Mouse (Mus musculus): ENCODE results near the gene Gm45808. TPM values are rescaled to one million over a fixed set of nuclear protein-coding genes. Genes with fewer than 3 reads are reported as not detected.

The Gm45808 gene
- polyA plus RNA-seq, 1 experiment from 2014 or later: not detected

- no peak for ATAC-seq
- H3K27ac ChIP-seq (ENCODE audit: low read length): no peak overlapping the region
- H3K36me3 ChIP-seq (ENCODE audit: insufficient read depth, low read length): peaks cover 28% of the 10 kb centered on the region; the same call in 1 of the 2 replicates
Measured at GRCm38 (mm10) chr7:45449974-45450373, 36.6 kb downstream of the Gm45808 start.

GRCm38 (mm10) chr7:45447325-45447990, 39.2 kb downstream of the Gm45808 start:
- no peak overlapping the region for H3K4me3 ChIP-seq (ENCODE audit: low read depth, low read length)
- peaks cover 28% of the 10 kb centered on the region; the same call in 1 of the 2 replicates for H3K36me3 ChIP-seq (ENCODE audit: insufficient read depth, low read length)
- H3K27ac ChIP-seq (ENCODE audit: low read length): no peak overlapping the region
- H3K27me3 ChIP-seq (replicated peaks; ENCODE audit: insufficient read depth, low read length): no peaks in the 10 kb centered on the region
- H3K4me1 ChIP-seq (ENCODE audit: insufficient read depth, low read depth, low read length): no peaks in the 10 kb centered on the region
- no peaks in the 10 kb centered on the region for H3K9me3 ChIP-seq (ENCODE audit: low read length)
- H3K4me2 ChIP-seq (replicated peaks; ENCODE audit: low read depth, low read length): no peak overlapping the region
- ATAC-seq: peak; percentile 57
- H3K9ac ChIP-seq (replicated peaks; ENCODE audit: low read depth): no peak overlapping the region
- WGBS: 40% methylated on average over 11 of the region's 11 CpGs
- DNase-seq (ENCODE audit: low spot score): peak; percentile 74
- TF ChIP-seq EP300 (IDR thresholded peaks at IDR 0.05) (no peak), CTCF (IDR thresholded peaks at IDR 0.05) (peak; percentile 68)

More at GRCm38 (mm10) chr7:45449974-45450373, 36.6 kb downstream of the Gm45808 start:
- Histone ChIP-seq H3K4me1 (ENCODE audit: insufficient read depth, low read depth, low read length) (no peaks in the 10 kb centered on the region), H3K4me3 (ENCODE audit: low read depth, low read length) (no peak overlapping the region), H3K9ac (replicated peaks; ENCODE audit: low read depth) (no peak overlapping the region), H3K4me2 (replicated peaks; ENCODE audit: low read depth, low read length) (no peak overlapping the region), H3K27me3 (replicated peaks; ENCODE audit: insufficient read depth, low read length) (no peaks in the 10 kb centered on the region), H3K9me3 (ENCODE audit: low read length) (no peaks in the 10 kb centered on the region)
- WGBS: 86% methylated on average over 1 of the region's 1 CpGs
- no peak for DNase-seq (ENCODE audit: low spot score)
- TF ChIP-seq CTCF (IDR thresholded peaks at IDR 0.05) (no peak), EP300 (IDR thresholded peaks at IDR 0.05) (no peak)

- Histone ChIP-seq H3K9me3 (ENCODE audit: low read length) (no peaks in the 10 kb centered on the region), H3K9ac (replicated peaks; ENCODE audit: low read depth) (no peak overlapping the region), H3K4me2 (replicated peaks; ENCODE audit: low read depth, low read length) (no peak overlapping the region), H3K4me3 (ENCODE audit: low read depth, low read length) (no peak overlapping the region), H3K4me1 (ENCODE audit: insufficient read depth, low read depth, low read length) (no peaks in the 10 kb centered on the region), H3K27ac (ENCODE audit: low read length) (no peak overlapping the region), H3K27me3 (replicated peaks; ENCODE audit: insufficient read depth, low read length) (no peaks in the 10 kb centered on the region), H3K36me3 (ENCODE audit: insufficient read depth, low read length) (peaks cover 25% of the 10 kb centered on the region; the same call in 1 of the 2 replicates)
- ATAC-seq (no peak), DNase-seq (ENCODE audit: low spot score) (no peak)
- TF ChIP-seq CTCF (IDR thresholded peaks at IDR 0.05): no peak
- TF ChIP-seq EP300 (IDR thresholded peaks at IDR 0.05): no peak
Measured at GRCm38 (mm10) chr7:45446589-45446988, 40.0 kb downstream of the Gm45808 start.

GRCm38 (mm10) chr7:45443526-45444420, 42.8 kb downstream of the Gm45808 start:
- ATAC-seq: no peak
- no peak for DNase-seq (ENCODE audit: low spot score)
- no peak overlapping the region for H3K4me3 ChIP-seq (ENCODE audit: low read depth, low read length)
- H3K9me3 ChIP-seq (ENCODE audit: low read length): no peaks in the 10 kb centered on the region
- peaks cover 18% of the 10 kb centered on the region; the same call in 1 of the 2 replicates for H3K36me3 ChIP-seq (ENCODE audit: insufficient read depth, low read length)
- no peak for TF ChIP-seq EP300 (IDR thresholded peaks at IDR 0.05)
- TF ChIP-seq CTCF (IDR thresholded peaks at IDR 0.05): no peak
- no peaks in the 10 kb centered on the region for H3K27me3 ChIP-seq (replicated peaks; ENCODE audit: insufficient read depth, low read length)
- H3K27ac ChIP-seq (ENCODE audit: low read length): no peak overlapping the region
- WGBS: 68% methylated on average over 22 of the region's 22 CpGs
- no peak overlapping the region for H3K9ac ChIP-seq (replicated peaks; ENCODE audit: low read depth)
- no peaks in the 10 kb centered on the region for H3K4me1 ChIP-seq (ENCODE audit: insufficient read depth, low read depth, low read length)
- no peak overlapping the region for H3K4me2 ChIP-seq (replicated peaks; ENCODE audit: low read depth, low read length)

GRCm38 (mm10) chr7:45437521-45438276, 48.9 kb downstream of the Gm45808 start, which contains the start of gene Ruvbl2:
Gene Ruvbl2, minus strand, starts transcription at chr7:45438096.
- TF ChIP-seq EP300 (IDR thresholded peaks at IDR 0.05) (no peak), CTCF (IDR thresholded peaks at IDR 0.05) (peak; percentile 60)
- Histone ChIP-seq H3K4me1 (ENCODE audit: insufficient read depth, low read depth, low read length) (peaks cover 26% of the 10 kb centered on the region; the same call in 1 of the 2 replicates), H3K27ac (ENCODE audit: low read length) (no peak within 1 kb of the TSS), H3K36me3 (ENCODE audit: insufficient read depth, low read length) (no peaks in the 10 kb centered on the region), H3K9me3 (ENCODE audit: low read length) (no peaks in the 10 kb centered on the region), H3K4me3 (ENCODE audit: low read depth, low read length) (no peak within 1 kb of the TSS), H3K4me2 (replicated peaks; ENCODE audit: low read depth, low read length) (peak within 1 kb of the TSS; percentile 30; the same call in 1 of the 2 replicates), H3K9ac (replicated peaks; ENCODE audit: low read depth) (no peak within 1 kb of the TSS), H3K27me3 (replicated peaks; ENCODE audit: insufficient read depth, low read length) (no peaks in the 10 kb centered on the region)
- WGBS: 29% methylated on average over 19 of the region's 19 CpGs
- peak; percentile 65 for DNase-seq (ENCODE audit: low spot score)
- ATAC-seq: no peak
